Mouse (Mus musculus) cerebellum, adult (tissue): ENCODE data around the gene Mc3r.

Experiments
- ATAC-seq: cut with Nextera tagmentation; 2 replicates; pipeline ENCODE4 v1.9.2; 2017; ENCODE audit warnings: mild to moderate bottlenecking, moderate library complexity, mixed read lengths; ENCODE audit not compliant: insufficient number of reproducible peaks, low FRiP score, low TSS enrichment

The Mc3r gene

DNA sequence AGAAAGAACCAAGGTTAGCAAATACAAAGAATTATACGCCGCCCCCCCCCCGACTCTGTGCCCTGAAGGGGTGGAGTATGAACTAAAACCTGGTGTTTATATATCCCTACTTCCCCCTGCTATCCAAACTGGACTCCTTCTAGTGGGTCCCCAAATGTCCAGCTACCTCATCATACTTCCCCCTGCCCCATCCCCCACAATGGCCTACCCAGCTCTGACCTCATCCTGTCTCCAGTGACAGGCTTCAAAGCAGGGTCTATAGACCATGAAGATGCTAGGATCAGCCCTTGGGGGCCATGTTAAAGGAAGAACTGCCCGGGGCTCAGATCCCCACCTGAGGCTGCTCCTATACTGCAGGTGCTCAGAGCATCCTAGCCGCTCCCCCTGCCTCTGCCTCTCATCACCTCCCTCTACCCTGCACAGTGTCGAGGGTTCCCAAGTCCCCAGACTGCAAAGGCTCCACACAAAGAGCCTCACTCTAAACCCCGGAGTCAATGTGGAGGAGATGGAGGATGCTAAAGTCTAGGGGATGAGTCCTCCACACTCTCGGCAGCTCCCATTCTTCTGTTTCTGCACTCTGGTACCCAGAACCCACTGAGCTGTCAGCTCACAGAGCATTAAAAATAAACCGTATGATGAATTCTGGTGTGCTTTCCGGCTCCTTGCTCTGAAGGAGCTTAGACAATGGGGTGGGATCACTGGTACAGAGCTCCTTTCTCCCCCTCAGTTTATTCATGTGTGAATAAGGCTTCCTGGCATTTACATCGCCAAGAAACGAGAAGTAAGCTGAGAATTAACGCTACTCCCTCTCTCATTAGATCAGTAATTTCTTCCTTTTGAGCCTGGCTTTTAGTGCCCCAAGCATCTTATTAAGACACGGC lies 44.5 kb downstream of the Mc3r start:
- no peak for ATAC-seq

DNA sequence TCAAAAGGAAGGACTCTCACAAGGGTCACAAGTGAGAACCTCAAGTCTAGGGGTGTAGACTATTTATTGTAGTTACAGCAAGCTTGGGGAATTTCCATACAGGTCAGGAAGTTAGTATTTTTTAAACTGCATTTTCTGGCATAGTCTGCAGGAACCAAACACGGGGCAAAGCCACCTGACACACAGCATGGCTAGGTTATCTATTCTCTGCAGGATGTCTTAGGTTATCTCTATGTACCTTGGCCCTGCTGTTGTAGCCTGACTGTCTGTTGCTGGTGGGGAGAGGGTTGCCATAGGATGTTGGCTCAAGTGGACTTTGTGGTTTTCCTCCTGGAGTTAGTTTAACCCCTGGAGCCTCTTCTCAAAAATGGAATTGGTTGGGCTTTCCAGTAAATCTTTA lies 49.8 kb downstream of the Mc3r start:
- ATAC-seq, result no peak

DNA sequence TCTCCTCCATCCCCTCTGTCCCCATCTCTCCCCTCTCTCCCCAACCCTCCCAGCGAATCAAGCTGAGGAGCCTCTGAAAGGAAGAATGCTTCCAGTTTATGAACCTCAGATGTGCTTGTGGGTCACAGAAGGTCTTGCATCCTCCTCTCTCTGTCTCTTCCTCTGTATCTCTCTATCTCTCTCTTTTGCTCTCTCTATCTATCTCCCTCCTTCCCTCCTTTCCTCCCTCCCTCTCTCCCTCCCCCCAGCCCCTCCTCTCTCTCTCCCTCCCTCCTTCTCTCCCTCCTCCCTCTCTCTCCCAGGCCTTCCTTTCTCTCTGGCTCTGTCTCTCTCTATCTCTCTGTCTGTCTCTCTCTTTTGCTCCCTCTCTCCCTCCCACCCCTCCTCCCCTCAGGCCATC lies 50.2 kb downstream of the Mc3r start:
- ATAC-seq, result no peak

DNA sequence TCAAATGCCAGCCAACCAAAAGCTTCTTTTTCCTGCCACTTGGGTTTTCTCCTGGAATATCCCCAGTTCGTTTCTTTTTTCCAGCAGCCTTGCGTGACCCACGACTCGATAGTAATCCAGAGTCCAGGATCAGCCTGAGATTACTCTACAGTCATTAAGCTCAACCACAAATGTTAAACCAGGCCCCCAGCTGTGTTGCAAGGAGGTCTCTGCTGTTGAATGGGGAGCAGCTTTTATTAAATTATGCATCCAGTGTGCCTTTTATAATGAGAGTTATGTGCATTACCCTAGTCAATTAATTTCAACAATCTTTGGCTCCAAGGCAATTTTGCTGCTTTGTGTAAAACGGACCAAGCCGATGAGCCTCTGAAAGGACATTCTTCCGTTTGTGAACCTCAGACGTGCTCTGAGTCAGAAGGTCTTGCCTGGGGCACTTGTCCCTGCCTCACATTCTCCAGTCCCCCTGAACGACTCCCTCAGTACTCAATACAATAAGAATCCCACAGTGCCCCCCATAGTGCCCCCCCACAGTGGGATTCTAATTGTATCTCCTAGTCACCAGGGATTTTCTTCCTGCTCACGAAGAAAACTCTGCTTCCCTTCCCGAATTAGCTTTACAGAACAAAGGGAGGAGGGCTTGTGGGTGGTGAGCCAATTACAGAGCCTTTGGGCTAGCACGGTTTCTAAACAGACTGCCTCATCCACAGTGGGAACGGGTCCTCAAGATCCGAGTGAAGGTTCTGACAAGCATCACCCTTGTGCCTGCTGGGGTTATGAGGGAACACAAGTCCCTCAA lies 51.0 kb downstream of the Mc3r start:
- no peak for ATAC-seq
